Mouse (Mus musculus): Measurements from ENCODE around the gene Etv2.

The Etv2 gene

GRCm38 (mm10) chr7:30635752-30636151, at the start of gene Etv2:
Gene Etv2, minus strand, starts transcription at chr7:30635852.
- DNase-seq (ENCODE audit: low spot score in 2 of 2) = no peak

GRCm38 (mm10) chr7:30683425-30683824, 47.8 kb upstream of the Etv2 start:
- no peak for DNase-seq (ENCODE audit: low spot score in 2 of 2)

GRCm38 (mm10) chr7:30681897-30682296, 46.2 kb upstream of the Etv2 start:
- DNase-seq (ENCODE audit: low spot score in 2 of 2) = no peak

- DNase-seq (ENCODE audit: low spot score in 2 of 2) = no peak
Measured at GRCm38 (mm10) chr7:30678263-30678975, 42.8 kb upstream of the Etv2 start.

GRCm38 (mm10) chr7:30671480-30671879, 35.8 kb upstream of the Etv2 start, which contains the start of gene Pmis2:
Gene Pmis2, minus strand, starts transcription at chr7:30671605.
- no peak for DNase-seq (ENCODE audit: low spot score in 2 of 2)

- no peak for DNase-seq (ENCODE audit: low spot score in 2 of 2)
Measured at GRCm38 (mm10) chr7:30669229-30669628, 33.6 kb upstream of the Etv2 start.

GRCm38 (mm10) chr7:30665321-30665720, 29.7 kb upstream of the Etv2 start:
- DNase-seq (ENCODE audit: low spot score in 2 of 2) = no peak

- peak; percentile 85 to 90 for DNase-seq (ENCODE audit: low spot score in 2 of 2)
Measured at GRCm38 (mm10) chr7:30664529-30665200, 29.0 kb upstream of the Etv2 start, which contains the start of gene Haus5. Gene Haus5, minus strand, starts transcription at chr7:30664994.

GRCm38 (mm10) chr7:30649591-30650540, 14.2 kb upstream of the Etv2 start, which contains the start of gene Rbm42:
Gene Rbm42, minus strand, starts transcription at chr7:30650317.
- peak; percentile 98 to 99 for DNase-seq (ENCODE audit: low spot score in 2 of 2)

- no peak for DNase-seq (ENCODE audit: low spot score in 2 of 2)
Measured at GRCm38 (mm10) chr7:30639083-30639482, 3.4 kb upstream of the Etv2 start.

GRCm38 (mm10) chr7:30636395-30636794, 743 bp upstream of the Etv2 start:
- no peak for DNase-seq (ENCODE audit: low spot score in 2 of 2)

GRCm38 (mm10) chr7:30634621-30635020, 1.0 kb downstream of the Etv2 start:
- DNase-seq (ENCODE audit: low spot score in 2 of 2) = peak in 1 of 2 experiments; percentile 22

GRCm38 (mm10) chr7:30633762-30634412, 1.8 kb downstream of the Etv2 start:
- no peak for DNase-seq (ENCODE audit: low spot score in 2 of 2)

GRCm38 (mm10) chr7:30629013-30629412, 6.6 kb downstream of the Etv2 start:
- DNase-seq (ENCODE audit: low spot score in 2 of 2) = no peak

GRCm38 (mm10) chr7:30626647-30627046, 9.0 kb downstream of the Etv2 start:
- no peak for DNase-seq (ENCODE audit: low spot score in 2 of 2)

- peak; percentile 77 for DNase-seq (ENCODE audit: low spot score in 2 of 2)
Measured at GRCm38 (mm10) chr7:30625530-30626384, 9.9 kb downstream of the Etv2 start, which contains the start of gene Cox6b1. Gene Cox6b1, minus strand, starts transcription at chr7:30626151.

GRCm38 (mm10) chr7:30619202-30619601, 16.4 kb downstream of the Etv2 start:
- no peak for DNase-seq (ENCODE audit: low spot score in 2 of 2)

- no peak for DNase-seq (ENCODE audit: low spot score in 2 of 2)
Measured at GRCm38 (mm10) chr7:30618658-30619057, 17.0 kb downstream of the Etv2 start.

GRCm38 (mm10) chr7:30615049-30615760, 20.4 kb downstream of the Etv2 start:
- DNase-seq (ENCODE audit: low spot score in 2 of 2) = no peak

- no peak for DNase-seq (ENCODE audit: low spot score in 2 of 2)
Measured at GRCm38 (mm10) chr7:30614454-30614853, 21.2 kb downstream of the Etv2 start.
